Mouse (Mus musculus) CH12.LX (cell line): ENCODE data around the gene Pradc1. TPM values are rescaled to one million over a fixed set of nuclear protein-coding genes. Genes with fewer than 3 reads are reported as not detected.

Experiments used
- DNase-seq: peaks from one replicate; pipeline ENCODE4 v3.0.0-alpha.2; 2013; ENCODE audit errors: extremely low read depth
- H3K27ac ChIP-seq: 2 replicates; pipeline ENCODE4 v1.5.1; 2012; ENCODE audit warnings: low read depth, mild to moderate bottlenecking, control low read depth, moderate library complexity; ENCODE audit not compliant: insufficient read depth
- H3K27me3 ChIP-seq: replicated peaks from 2 replicates; pipeline ENCODE3; 2012; ENCODE audit warnings: inconsistent platforms
- H3K36me3 ChIP-seq, 2 experiments: replicated peaks in 1 of 2; 2 replicates each; pipeline versions ENCODE3 to v1.6.1; 2012; ENCODE audit warnings: inconsistent platforms in 1 of 2, low read length in 1 of 2, mild to moderate bottlenecking in 1 of 2, mixed read lengths in 1 of 2, moderate library complexity in 1 of 2; ENCODE audit not compliant: control insufficient read depth in 1 of 2, insufficient read depth in 1 of 2
- H3K4me1 ChIP-seq, 2 experiments: 2 replicates each; pipeline ENCODE4 v1.6.1; 2012; ENCODE audit warnings: inconsistent platforms in 1 of 2, moderate library complexity in 1 of 2; ENCODE audit not compliant: insufficient read depth in 2 of 2, control insufficient read depth in 1 of 2
- H3K4me2 ChIP-seq: 2 replicates; pipeline ENCODE4 v1.6.1; 2012; ENCODE audit warnings: low read depth, mild to moderate bottlenecking, control low read depth; ENCODE audit not compliant: poor library complexity, insufficient read depth, severe bottlenecking
- H3K4me3 ChIP-seq, 3 experiments: fragments of 150-350 bp in 1 of 3; sonication (generic) in 1 of 3; replicated peaks in 1 of 3; 2 replicates each; pipeline versions ENCODE3 to v1.5.1; 2011 to 2012; ENCODE audit warnings: low read depth in 2 of 3, low read length in 2 of 3, mild to moderate bottlenecking in 2 of 3, moderate library complexity in 2 of 3, control low read depth in 1 of 3, improper control_type of control experiment in 1 of 3, inconsistent platforms in 1 of 3, mixed read lengths in 1 of 3; ENCODE audit not compliant: poor library complexity in 1 of 3
- H3K79me2 ChIP-seq: replicated peaks from 2 replicates; pipeline ENCODE4 v1.6.1; 2012; ENCODE audit warnings: mild to moderate bottlenecking, moderate library complexity; ENCODE audit not compliant: control insufficient read depth, poor library complexity, insufficient read depth, severe bottlenecking; ENCODE audit errors: extremely low read depth
- H3K9ac ChIP-seq: 2 replicates; pipeline ENCODE4 v1.6.1; 2012; ENCODE audit warnings: low read depth, mild to moderate bottlenecking, control low read depth, moderate library complexity; ENCODE audit not compliant: insufficient read depth
- H3K9me3 ChIP-seq: replicated peaks from 2 replicates; pipeline ENCODE3; 2012; ENCODE audit warnings: low read length, inconsistent platforms, mixed read lengths
- CTCF ChIP-seq, 2 experiments: IDR thresholded peaks in 1 of 2; conservative IDR thresholded peaks in 1 of 2; 2 replicates each; pipeline ENCODE4 v1.5.1; 2011 to 2012; ENCODE audit warnings: low read depth in 2 of 2, low read length in 2 of 2, improper control_type of control experiment in 1 of 2, inconsistent platforms in 1 of 2, mild to moderate bottlenecking in 1 of 2, moderate library complexity in 1 of 2
- GABPA ChIP-seq: IDR thresholded peaks from 2 replicates; pipeline ENCODE4 v1.6.1; 2012; ENCODE audit warnings: low read depth, low read length, improper control_type of control experiment, inconsistent platforms; ENCODE audit not compliant: insufficient replicate concordance
- IRF4 ChIP-seq: IDR thresholded peaks from 2 replicates; pipeline ENCODE4 v1.6.1; 2014; ENCODE audit warnings: low read depth, mild to moderate bottlenecking, inconsistent platforms, low read length, improper control_type of control experiment
- JUN ChIP-seq: IDR thresholded peaks from 2 replicates; pipeline ENCODE4 v1.6.1; 2011; ENCODE audit warnings: low read depth, mild to moderate bottlenecking, low read length, improper control_type of control experiment, moderate library complexity; ENCODE audit not compliant: insufficient read depth
- JUND ChIP-seq: conservative IDR thresholded peaks from 2 replicates; pipeline ENCODE4 v1.6.1; 2011; ENCODE audit warnings: low read depth, low read length, improper control_type of control experiment
- KAT2A ChIP-seq: IDR thresholded peaks from 2 replicates; pipeline ENCODE4 v1.6.1; 2012; ENCODE audit warnings: low read length, improper control_type of control experiment, inconsistent platforms; ENCODE audit not compliant: insufficient replicate concordance
- MAFK ChIP-seq: IDR thresholded peaks from 2 replicates; pipeline ENCODE4 v1.6.1; 2011; ENCODE audit warnings: low read length, improper control_type of control experiment; ENCODE audit not compliant: insufficient replicate concordance
- MEF2A ChIP-seq: IDR thresholded peaks from 2 replicates; pipeline ENCODE4 v1.6.1; 2014; ENCODE audit warnings: low read depth, mild to moderate bottlenecking, inconsistent platforms, low read length, improper control_type of control experiment, borderline replicate concordance
- MXI1 ChIP-seq: IDR thresholded peaks from 2 replicates; pipeline ENCODE4 v1.6.1; 2011; ENCODE audit warnings: mild to moderate bottlenecking, low read depth, low read length, improper control_type of control experiment
- MYC ChIP-seq: IDR thresholded peaks from 2 replicates; pipeline ENCODE4 v1.6.1; 2011; ENCODE audit warnings: low read depth, mild to moderate bottlenecking, improper control_type of control experiment, low read length
- NELFE ChIP-seq: IDR thresholded peaks from 2 replicates; pipeline ENCODE4 v1.6.1; 2011; ENCODE audit warnings: low read depth, low read length, improper control_type of control experiment
- RAD21 ChIP-seq: IDR thresholded peaks from 2 replicates; pipeline ENCODE4 v1.6.1; 2011; ENCODE audit warnings: low read depth, mild to moderate bottlenecking, low read length, improper control_type of control experiment, moderate library complexity
- SMC3 ChIP-seq: IDR thresholded peaks from 2 replicates; pipeline ENCODE4 v1.6.1; 2011; ENCODE audit warnings: low read depth, low read length, improper control_type of control experiment
- USF2 ChIP-seq: conservative IDR thresholded peaks from 2 replicates; pipeline ENCODE4 v1.6.1; 2011; ENCODE audit warnings: low read depth, low read length, improper control_type of control experiment
- ZKSCAN1 ChIP-seq: IDR thresholded peaks from 2 replicates; pipeline ENCODE4 v1.6.1; 2012; ENCODE audit warnings: low read depth, inconsistent platforms, low read length, improper control_type of control experiment, borderline replicate concordance
- ZNF384 ChIP-seq: IDR thresholded peaks from 2 replicates; pipeline ENCODE4 v1.6.1; 2012; ENCODE audit warnings: low read depth, low read length, improper control_type of control experiment, inconsistent platforms
- dilution Hi-C: fragments of 300-500 bp; cut with MboI; formaldehyde crosslinking; loops from 2 replicates; pipeline ENCODE4 v1.14.3; 2020; ENCODE audit warnings: low sequenced_read_pairs; ENCODE audit not compliant: extremely low pct_unique_long_range_greater_than_20kb, extremely low pct_ligation_motif_present
- in situ Hi-C: fragments of 300-500 bp; cut with MboI; formaldehyde crosslinking; loops from 3 replicates; pipeline ENCODE4 v1.14.3; 2019; ENCODE audit warnings: low sequenced_read_pairs, low pct_ligation_motif_present, low pct_unique_long_range_greater_than_20kb, mixed read lengths
- polyA plus RNA-seq: library from polyadenylated mRNA; unstranded; fragments of >175 nt; gene quantifications from 2 replicates; pipeline ENCODE4 v1.2.1, GENCODE M21; 2012; ENCODE audit warnings: low read depth; ENCODE audit not compliant: insufficient read length
- total RNA-seq, 2 experiments: library from RNA; depleted of rRNA; stranded (reverse); fragments of 300-350 nt in 1 of 2; fragments of >200 nt in 1 of 2; gene quantifications; 2 replicates each; pipeline ENCODE4 v1.2.3; 2012 to 2014

Gene Pradc1
- total and polyA plus RNA-seq, 3 experiments, result 11.0 to 18.8 (median 16.3) TPM

GRCm38 (mm10) chr6:85399715-85400114 lies 52.1 kb downstream of the Pradc1 start:
- H3K36me3 ChIP-seq, result no peaks in the 10 kb centered on the region
- dilution Hi-C loops (no loop called here), in situ Hi-C loops (no loop called here)
- H3K9me3 ChIP-seq, result peaks cover 10% of the 10 kb centered on the region
- no peaks in the 10 kb centered on the region for H3K4me1 ChIP-seq
- DNase-seq, result no peak
- no peak overlapping the region for H3K4me2 ChIP-seq
- H3K79me2 ChIP-seq, result no peaks in the 10 kb centered on the region
- H3K27ac ChIP-seq, result no peak overlapping the region
- TF ChIP-seq GABPA (no peak), SMC3 (no peak)
- H3K9ac ChIP-seq, result no peak overlapping the region
- peaks cover 54% of the 10 kb centered on the region for H3K27me3 ChIP-seq
- H3K4me3 ChIP-seq, result no peak overlapping the region

- Histone ChIP-seq H3K27ac (no peak overlapping the region), H3K4me3 (no peak overlapping the region), H3K4me1 (no peaks in the 10 kb centered on the region), H3K9ac (no peak overlapping the region), H3K4me2 (no peak overlapping the region), H3K79me2 (no peaks in the 10 kb centered on the region), H3K36me3 (no peaks in the 10 kb centered on the region), H3K27me3 (peaks cover 53% of the 10 kb centered on the region), H3K9me3 (peaks cover 10% of the 10 kb centered on the region)
- TF ChIP-seq ZKSCAN1 (no peak), JUND (no peak), KAT2A (no peak), CTCF (conservative IDR thresholded peaks at IDR 0.05 in 1 of 2, IDR thresholded peaks at IDR 0.05 in 1 of 2; ENCODE audit: low read depth in 2 of 2, low read length in 2 of 2) (peak; percentile 9 to 68; a peak in 2 of 4 replicates), MYC (no peak), MEF2A (no peak), RAD21 (peak; percentile 45), MXI1 (no peak), NELFE (no peak), USF2 (no peak), ZNF384 (no peak), SMC3 (peak; percentile 54), MAFK (no peak), JUN (no peak), IRF4 (no peak)
- peak; percentile 26 for DNase-seq
- dilution Hi-C loops (no loop called here), in situ Hi-C loops (no loop called here)
These were observed 54.6 kb downstream of the Pradc1 start for GRCm38 (mm10) chr6:85397165-85397564.

Other genes starting within 250 kb of the Pradc1 start
- gene Sfxn5, start 118.5 kb downstream of the Pradc1 start, total RNA-seq (2012; rRNA removed), result 0.55 and 0.63 TPM in 2 replicates
- 0.66 and 0.88 TPM in 2 replicates for gene Sfxn5, start 118.5 kb downstream of the Pradc1 start, total RNA-seq (2014; rRNA removed)
- gene Sfxn5, start 118.5 kb downstream of the Pradc1 start, polyA plus RNA-seq, result 0.93 and 1.4 TPM in 2 replicates
- 0.13 and 0.30 TPM in 2 replicates for gene Rab11fip5, start 77.3 kb downstream of the Pradc1 start, total RNA-seq (2012; rRNA removed)
- gene Rab11fip5, start 77.3 kb downstream of the Pradc1 start, total RNA-seq (2014; rRNA removed), result 0.11 and 0.13 TPM in 2 replicates
- gene Rab11fip5, start 77.3 kb downstream of the Pradc1 start, polyA plus RNA-seq, result 0.17 TPM in 1 of 2 replicates, not detected in the other
- not detected in 2 replicates for gene Noto, start 28.1 kb downstream of the Pradc1 start, total RNA-seq (2012; rRNA removed)
- gene Noto, start 28.1 kb downstream of the Pradc1 start, total RNA-seq (2014; rRNA removed), result not detected in 2 replicates
- gene Noto, start 28.1 kb downstream of the Pradc1 start, polyA plus RNA-seq, result not detected in 2 replicates
- gene Smyd5, start 20.0 kb downstream of the Pradc1 start, total RNA-seq (2012; rRNA removed), result 68.1 and 84.0 TPM in 2 replicates
- gene Smyd5, start 20.0 kb downstream of the Pradc1 start, total RNA-seq (2014; rRNA removed), result 75.5 and 77.5 TPM in 2 replicates
- gene Smyd5, start 20.0 kb downstream of the Pradc1 start, polyA plus RNA-seq, result 109 and 111 TPM in 2 replicates
- gene Cct7, start 456 bp downstream of the Pradc1 start, total RNA-seq (2012; rRNA removed), result 484 and 566 TPM in 2 replicates
- gene Cct7, start 456 bp downstream of the Pradc1 start, total RNA-seq (2014; rRNA removed), result 483 and 577 TPM in 2 replicates
- gene Cct7, start 456 bp downstream of the Pradc1 start, polyA plus RNA-seq, result 505 and 599 TPM in 2 replicates
- gene Fbxo41, start 51.0 kb upstream of the Pradc1 start, total RNA-seq (2012; rRNA removed), result 0.04 TPM in 2 replicates
- gene Fbxo41, start 51.0 kb upstream of the Pradc1 start, total RNA-seq (2014; rRNA removed), result not detected in 2 replicates
- not detected in 2 replicates for gene Fbxo41, start 51.0 kb upstream of the Pradc1 start, polyA plus RNA-seq
- not detected in 2 replicates for gene Egr4, start 61.6 kb upstream of the Pradc1 start, total RNA-seq (2012; rRNA removed)
- gene Egr4, start 61.6 kb upstream of the Pradc1 start, total RNA-seq (2014; rRNA removed), result not detected in 2 replicates
- gene Egr4, start 61.6 kb upstream of the Pradc1 start, polyA plus RNA-seq, result not detected in 2 replicates
- 3.6 and 3.9 TPM in 2 replicates for gene Alms1, start 135.6 kb upstream of the Pradc1 start, total RNA-seq (2012; rRNA removed)
- 2.3 and 2.4 TPM in 2 replicates for gene Alms1, start 135.6 kb upstream of the Pradc1 start, total RNA-seq (2014; rRNA removed)
- gene Alms1, start 135.6 kb upstream of the Pradc1 start, polyA plus RNA-seq, result 2.5 and 2.8 TPM in 2 replicates